Mouse (Mus musculus): ENCODE data around the gene Cntnap5a. TPM values are rescaled to one million over a fixed set of nuclear protein-coding genes. Genes with fewer than 3 reads are reported as not detected.
"Not testable (repeated sequence)": the region's sequence is repeated elsewhere in the genome, so short reads cannot be mapped to it uniquely, and the experiment has no call there.

The Cntnap5a gene
- total RNA-seq, 2 experiments from 2014 or later: 7.9 to 8.3 TPM

DNA sequence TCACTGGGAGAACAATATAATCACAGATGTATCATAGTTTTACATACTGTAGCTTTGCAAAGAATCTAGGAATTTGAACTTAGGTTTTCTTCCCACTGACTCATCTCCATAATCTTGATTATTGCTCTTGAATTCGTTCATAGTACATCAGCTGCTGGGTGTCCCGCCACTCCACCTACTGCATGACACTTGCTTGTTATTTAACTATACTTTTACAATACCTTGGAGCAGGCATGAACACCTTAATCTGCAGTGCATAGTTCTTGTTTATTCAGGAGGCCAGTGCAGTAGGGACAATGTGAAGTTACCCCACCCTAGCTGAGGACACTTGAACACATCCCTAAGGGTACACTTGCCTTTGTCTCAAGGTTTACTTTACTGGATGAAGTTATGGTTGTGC, 352.3 kb downstream of the Cntnap5a start:
- DNase-seq (ENCODE audit: low spot score in 2 of 2): no peak

DNA sequence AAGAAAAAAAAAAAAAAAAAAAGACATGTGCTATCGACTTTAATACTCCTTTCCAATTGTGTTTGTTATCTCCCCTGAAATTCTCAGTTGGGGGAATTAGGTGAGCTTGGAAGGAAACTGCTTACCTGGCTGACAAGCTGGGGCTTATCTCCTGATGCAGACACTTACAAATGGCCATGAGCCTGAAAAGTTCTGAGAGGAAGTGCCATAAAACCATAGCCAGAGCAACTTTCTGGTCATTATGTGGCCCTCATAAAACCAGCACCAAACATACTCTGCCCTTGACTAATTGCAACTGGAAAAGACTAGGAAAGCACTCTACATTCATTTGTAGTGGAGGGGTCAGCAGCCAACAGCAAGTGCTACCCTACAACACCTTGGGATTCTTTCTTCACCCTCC, 359.5 kb downstream of the Cntnap5a start:
- DNase-seq (ENCODE audit: low spot score in 2 of 2): no peak

DNA sequence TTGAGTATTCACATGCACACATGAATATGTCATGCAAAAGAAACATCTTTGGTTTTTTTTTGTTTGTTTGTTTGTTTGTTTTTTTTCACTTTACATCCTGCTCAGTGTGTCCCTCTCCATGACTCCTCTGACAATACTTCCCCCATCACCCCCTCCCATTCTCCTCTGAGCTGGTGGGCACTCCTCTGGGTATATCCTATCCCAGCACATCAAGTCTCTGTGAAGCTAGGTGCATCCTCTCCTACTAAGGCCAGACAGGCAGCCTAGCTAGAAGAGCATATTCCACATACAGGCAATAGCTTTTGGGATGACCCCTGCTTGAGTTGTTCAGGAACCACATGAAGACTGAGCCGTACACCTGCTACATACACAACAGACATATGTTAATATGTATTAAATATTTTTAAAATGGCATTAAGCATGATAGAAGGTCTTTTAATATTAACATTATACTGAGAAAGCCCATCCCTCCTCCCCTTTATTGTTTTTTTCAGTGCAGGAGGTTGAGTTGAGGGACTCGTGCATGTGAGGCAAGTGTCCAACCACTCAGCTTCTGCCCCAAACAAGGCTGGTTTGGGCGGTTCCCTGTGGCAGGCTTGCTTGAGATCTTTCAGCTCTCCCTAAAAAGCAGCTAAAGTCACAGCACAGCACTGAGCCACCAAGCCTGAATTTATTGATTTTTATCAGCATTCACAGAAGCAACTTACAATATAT, 422.6 kb downstream of the Cntnap5a start:
- no peak for DNase-seq (ENCODE audit: low spot score in 2 of 2)

DNA sequence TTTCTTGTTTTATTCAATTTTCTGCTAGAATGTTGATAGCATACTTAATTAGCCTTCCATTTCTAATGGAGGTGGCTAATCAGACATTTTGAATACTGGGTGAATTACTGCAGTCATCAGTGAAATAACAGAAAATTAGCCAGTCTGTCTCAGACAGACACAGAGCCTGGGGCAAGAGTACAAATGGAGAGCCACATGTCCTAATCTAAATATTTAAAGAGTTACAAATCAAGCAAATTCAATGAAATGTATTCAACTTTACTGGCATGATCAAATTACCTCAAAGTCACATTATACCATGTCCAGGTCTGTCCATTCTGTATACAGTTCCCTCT, 423.1 kb downstream of the Cntnap5a start:
- no peak for DNase-seq (ENCODE audit: low spot score in 2 of 2)

DNA sequence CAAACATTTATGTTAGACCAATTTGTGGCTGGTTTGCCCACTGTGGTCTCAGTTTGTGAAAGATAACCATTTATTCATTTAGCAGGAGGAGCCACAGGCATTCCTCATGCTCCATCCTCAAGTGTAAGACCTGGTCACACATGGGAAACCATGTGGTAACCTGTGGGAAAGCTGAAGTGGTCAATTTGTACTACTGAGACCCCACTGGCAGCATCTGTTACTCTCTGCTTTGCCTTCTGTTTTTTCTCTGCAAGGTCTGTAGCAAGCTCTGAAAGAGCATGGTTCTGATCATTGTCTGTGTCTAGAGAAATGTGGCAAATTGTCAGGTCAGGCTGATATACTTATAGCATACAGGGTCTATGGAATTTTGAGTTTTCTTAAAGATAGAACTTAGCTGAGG, 423.8 kb downstream of the Cntnap5a start:
- DNase-seq (ENCODE audit: low spot score in 2 of 2): no peak

DNA sequence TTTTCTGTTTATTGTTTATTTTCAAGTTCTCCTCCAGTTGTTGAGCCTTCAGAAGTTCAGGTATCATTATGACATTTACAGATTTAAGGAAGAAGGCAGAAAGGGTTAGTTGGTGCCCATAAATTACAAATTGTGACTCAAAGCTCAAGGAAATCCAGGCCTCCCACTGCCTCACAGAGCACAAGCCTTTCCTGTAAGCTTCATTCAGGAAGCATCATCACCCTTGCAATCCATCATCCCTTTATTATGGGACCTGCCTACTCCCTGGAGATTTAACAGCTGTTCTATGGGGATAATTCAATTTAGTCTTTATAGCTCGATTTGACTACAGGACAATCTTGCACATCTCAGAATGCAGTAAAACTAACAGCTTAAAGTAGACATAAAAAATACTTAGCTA, 441.2 kb downstream of the Cntnap5a start:
- no peak for DNase-seq (ENCODE audit: low spot score in 2 of 2)

DNA sequence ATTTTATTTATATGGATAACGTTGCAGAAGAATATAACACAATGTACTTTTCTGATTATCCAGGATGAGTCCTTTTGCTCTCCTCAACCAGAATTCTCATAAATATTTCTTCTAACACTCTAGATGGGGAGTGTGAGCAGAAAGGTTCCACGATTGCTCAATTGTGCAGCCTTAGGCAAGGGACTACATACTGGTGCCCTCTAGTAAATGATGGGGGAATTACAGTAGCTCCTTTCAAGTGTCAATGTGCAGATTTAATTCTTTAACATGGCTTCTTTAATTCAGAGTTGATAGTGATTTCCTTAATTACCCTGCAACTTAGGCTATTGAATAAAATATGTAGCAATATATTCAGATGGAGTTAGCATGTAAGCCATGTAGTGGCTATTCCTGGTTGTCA, 442.5 kb downstream of the Cntnap5a start:
- DNase-seq (ENCODE audit: low spot score in 2 of 2): no peak

DNA sequence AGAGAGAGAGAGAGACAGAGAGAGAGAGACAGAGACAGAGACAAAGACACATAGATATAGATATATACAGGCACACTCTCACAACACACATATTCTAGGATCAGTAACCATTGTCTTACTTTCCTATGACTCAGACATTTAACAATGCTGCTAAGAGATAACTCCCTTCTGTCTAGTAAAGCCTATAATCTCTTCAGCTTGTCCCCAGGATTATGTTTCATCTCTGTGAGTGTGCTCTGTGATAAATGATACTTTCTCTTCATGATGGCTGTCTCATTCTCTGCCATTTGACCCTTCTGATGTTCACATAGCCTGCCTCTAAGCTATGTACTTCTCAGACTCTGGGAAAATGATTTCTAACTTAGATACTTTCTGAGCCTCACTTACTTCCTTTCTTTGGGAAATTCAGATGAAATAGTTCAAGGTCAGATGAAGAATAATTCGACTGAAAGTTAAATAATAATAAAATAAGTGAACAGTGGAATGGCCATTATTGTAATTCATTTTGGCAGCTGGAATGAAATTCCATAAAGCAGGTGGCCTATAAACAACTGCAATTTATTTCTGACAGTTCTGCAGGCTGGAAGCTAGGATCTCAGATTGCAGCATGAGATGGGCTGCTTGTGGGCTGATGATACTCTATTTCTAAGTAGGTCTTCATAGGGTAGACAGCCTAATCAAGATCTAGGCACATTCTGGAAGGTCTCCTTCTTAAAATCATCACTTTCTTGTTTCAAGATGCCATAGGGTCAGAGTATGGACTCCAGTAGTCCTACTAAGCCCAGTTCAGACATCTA, 444.1 kb downstream of the Cntnap5a start:
- DNase-seq (ENCODE audit: low spot score in 2 of 2): no peak

DNA sequence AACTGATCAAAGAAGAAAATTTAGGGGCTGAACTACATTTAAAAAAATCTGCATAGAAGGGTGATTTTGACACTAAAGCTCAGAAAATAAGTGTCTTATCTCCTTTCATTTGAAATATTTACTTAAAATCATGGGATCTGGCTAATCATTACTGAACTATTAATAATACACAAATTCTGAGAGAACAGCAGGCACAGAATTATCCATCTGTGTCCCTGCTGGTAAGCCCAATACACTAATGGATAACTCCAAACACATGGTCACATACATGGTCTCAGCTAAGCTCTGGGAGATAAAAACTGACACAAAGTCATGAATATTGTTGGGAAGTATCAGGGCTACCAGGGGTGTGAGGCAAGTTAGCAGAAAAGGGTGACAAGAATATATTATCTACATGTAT, 447.9 kb downstream of the Cntnap5a start:
- no peak for DNase-seq (ENCODE audit: low spot score in 2 of 2)

DNA sequence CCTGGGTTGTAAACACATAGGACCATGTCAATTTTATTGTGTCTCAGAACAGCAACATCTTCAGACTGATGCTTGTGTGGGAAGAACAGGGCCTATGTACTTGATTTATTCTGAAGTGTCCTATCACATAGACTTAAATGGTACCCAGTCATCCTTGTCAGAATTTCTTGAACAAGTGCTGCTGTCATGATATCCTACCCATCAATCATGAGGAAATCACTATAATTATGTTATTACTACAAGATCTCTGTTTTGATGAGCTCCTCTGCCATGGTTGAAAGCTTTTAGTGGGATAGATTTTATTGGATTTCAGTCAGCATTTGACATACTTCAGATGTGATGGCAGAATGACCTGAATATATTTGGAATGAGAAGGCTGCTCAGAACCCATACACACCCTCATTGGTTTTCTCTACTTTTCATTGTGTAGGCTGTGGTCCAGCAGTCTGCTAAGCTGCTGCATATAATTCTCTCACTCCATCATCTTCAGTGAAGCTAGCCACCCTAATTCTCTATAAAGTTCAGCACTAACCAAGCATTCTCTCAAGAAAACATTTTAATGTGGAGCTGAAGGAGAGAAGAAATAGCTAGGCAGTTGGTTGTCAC, 465.3 kb downstream of the Cntnap5a start:
- no peak for DNase-seq (ENCODE audit: low spot score in 2 of 2)

DNA sequence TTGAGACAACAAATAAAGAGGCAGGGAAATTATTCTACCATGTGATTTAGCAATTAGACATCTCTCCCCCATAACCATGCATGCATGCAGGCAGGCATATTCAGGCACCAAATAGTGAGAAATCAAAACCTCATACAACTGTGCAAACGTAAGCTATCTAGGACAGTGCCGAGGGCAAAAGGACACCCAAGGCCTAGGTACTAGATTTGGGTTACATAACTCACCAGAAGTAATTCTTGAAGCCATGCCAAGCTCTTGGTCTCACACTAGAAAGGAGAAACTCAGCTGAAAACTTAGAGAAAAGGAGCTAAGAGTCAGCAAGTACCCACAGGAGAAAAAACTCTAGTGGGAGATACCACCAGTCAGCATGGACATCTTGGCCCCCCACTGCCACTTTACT, 499.9 kb downstream of the Cntnap5a start:
- DNase-seq (ENCODE audit: low spot score in 2 of 2): no peak

DNA sequence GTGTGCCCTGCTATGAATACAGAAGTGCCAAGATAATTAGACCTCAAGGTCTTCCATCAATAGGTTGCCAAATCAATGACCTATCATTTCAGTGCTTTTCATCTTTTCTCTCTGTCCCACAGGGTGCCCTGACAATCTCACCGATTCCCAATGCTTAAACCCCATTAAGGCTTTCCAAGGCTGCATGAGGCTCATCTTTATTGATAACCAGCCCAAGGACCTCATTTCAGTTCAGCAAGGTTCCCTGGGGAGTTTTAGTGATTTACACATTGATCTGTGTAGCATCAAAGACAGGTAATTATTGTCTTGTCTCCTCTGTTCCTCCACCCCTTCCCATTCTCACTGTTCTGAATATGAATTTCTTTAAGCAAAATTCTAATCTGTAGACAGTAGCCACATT, 503.6 kb downstream of the Cntnap5a start:
- DNase-seq (ENCODE audit: low spot score in 2 of 2): not testable (repeated sequence)

DNA sequence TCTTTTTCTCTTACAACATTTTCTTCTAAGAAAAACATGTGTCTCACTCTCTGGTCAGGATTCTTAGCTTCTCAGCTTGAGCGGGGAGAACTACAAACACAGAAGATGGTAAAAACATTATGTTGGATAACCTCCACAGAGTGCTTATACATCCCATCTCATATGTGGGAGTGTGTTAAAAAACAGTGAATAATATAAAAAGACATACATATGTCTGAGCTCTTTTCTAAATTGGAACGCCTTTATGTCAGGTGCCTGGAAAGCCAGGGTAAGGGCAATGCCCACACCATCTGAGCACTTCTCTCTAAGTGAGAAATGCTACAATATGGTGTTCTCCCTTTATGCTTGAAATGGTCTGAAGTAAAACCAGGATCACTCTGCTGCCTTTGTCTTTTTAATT, 507.7 kb downstream of the Cntnap5a start:
- DNase-seq (ENCODE audit: low spot score in 2 of 2): no peak

DNA sequence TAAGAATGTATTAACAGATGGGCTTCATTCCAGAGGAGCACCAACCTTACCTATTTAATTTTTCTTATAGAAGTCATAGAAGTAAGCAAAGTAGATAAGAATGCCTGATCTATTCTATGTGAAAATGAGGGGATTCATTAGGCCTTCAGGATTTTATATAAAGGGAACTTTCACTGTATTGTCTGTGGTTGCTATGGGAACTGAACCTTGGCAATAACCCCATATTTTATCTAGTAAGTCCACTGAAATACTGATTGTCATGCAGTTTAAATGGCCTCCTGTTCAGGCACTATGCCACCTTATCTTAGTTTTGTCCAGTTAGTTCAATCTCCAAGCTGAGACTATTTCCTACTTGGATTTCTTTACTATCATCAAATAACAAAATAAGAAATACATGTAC, 532.3 kb downstream of the Cntnap5a start:
- no peak for DNase-seq (ENCODE audit: low spot score in 2 of 2)

DNA sequence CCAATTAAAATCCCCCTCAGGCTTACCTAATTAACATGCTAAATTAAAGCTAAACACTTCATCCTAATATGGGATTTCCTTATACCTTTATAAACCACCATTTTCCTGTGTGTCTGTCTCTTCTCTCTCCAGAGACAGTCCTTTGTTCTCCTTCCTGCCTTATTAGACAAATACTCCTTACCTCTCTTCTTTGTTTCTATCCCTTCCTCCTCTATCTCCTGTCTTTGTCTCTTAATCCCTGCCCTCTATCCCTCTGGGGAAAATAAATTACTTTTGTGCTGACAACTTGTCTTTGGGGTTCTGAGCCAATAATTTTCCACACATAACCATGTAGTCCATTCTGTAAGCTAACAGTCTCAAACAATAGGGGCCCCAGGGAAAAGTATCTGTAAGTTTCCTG, 556.0 kb downstream of the Cntnap5a start:
- no peak for DNase-seq (ENCODE audit: low spot score in 2 of 2)

DNA sequence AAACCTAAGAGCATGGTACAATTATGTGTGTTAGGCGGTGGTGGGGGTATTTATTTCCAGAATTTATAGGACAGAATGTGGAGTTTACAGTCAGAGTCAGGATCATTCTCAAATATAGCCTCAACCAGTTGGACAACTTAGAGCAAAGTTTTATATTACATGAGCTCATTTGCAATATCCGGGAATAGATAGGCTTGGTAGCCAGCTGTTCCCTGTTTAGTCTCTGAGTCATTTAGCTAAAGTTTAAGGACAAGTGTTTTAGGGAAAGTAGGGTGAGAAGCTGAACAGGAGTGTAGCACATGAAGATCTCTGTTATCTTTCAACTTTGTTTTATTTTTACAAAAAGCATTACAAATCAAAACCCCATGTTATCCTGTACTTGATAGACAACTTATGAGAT, 559.3 kb downstream of the Cntnap5a start:
- no peak for DNase-seq (ENCODE audit: low spot score in 2 of 2)

DNA sequence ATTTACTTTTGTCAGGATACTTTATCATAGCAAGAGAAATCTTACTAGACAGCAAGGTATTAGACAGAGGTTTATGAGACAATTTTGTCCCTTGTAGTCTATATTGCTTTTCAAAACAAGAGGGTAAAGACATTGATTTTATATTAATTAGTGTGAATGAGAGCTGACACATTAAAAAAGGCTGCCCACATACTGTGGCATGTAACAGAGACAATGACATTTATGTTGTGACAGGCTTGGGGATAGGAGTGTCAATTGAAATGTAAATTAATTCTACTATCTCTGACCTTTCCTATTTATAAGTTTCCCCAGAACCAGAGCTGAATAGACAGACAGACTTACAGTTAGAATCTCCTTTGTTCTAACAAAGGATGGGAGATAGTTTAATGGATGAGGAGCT, 596.6 kb downstream of the Cntnap5a start:
- DNase-seq (ENCODE audit: low spot score in 2 of 2): no peak

DNA sequence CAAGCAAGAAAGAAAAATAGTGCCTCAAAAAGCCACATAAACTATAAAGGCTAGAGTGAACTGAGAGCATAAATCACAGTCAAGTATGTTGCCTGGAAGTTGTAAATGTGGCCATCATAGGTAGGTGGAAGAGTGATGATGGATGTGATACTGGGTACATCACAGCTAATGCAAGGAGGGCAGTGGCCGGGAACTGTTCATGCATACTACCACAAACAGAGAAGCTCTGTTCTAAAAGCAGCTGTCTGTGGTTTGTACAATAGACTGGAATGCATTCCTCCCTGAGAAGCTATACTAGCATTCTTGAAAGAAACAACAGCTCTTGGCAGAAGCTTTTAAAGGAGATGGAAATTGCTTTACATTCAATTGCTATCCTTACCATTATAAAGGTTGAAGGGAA, 599.4 kb downstream of the Cntnap5a start:
- DNase-seq (ENCODE audit: low spot score in 2 of 2): no peak

DNA sequence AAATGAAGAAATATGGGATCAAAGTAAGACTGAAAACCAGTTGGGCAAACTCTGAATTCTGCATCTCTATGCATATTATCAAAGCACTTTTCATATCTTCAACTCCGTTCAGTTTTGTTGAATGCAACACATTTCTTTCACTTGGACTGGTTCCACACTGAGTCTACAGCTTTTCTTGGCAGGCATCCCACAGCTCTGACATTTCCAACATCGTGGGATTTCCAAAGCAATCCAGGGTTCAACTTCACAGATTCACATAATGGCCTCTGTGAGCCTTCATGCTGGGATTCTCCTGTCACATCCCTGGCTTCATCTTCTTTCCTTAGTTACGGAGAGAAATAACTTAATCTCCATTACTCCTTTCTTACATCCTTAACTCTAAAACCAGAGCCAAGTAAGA, 622.0 kb downstream of the Cntnap5a start:
- DNase-seq (ENCODE audit: low spot score in 2 of 2): no peak

DNA sequence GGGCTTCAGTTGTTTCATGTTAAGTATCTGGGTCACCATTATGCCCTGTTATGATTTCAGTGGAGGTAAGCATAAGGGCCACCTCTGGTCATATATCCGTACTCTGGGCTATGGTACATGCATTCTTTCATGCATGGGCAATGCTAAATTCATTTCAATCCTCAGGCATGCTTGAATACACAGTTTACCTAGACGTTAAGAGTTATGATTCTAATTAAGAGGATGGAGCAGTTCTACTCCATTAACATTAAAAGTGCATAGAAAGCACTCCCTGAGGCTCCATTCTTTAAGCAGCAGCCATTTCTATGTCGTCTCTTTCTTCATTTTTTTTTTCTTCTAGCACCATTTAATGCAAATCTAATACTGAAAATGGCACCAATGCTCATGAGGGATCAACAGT, 627.0 kb downstream of the Cntnap5a start:
- no peak for DNase-seq (ENCODE audit: low spot score in 2 of 2)

DNA sequence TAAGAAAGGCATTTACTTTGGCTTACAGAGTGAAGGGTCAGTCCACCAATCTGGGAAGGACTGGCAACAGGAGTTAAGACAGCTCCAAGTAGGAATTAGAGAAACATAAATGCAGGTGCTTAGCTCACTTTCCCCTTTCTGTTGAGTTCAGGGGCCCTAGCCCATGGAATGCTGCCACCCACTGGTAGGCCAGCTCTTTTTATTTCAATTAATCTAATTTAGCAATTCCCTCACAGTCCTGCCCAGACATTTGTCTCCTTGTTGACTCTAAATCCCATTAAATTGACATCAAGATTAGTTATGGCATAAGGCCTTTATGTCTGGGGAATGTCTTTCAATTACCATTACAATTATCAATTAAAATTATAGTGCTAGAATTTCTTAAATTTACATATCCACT, 628.7 kb downstream of the Cntnap5a start:
- DNase-seq (ENCODE audit: low spot score in 2 of 2): no peak

DNA sequence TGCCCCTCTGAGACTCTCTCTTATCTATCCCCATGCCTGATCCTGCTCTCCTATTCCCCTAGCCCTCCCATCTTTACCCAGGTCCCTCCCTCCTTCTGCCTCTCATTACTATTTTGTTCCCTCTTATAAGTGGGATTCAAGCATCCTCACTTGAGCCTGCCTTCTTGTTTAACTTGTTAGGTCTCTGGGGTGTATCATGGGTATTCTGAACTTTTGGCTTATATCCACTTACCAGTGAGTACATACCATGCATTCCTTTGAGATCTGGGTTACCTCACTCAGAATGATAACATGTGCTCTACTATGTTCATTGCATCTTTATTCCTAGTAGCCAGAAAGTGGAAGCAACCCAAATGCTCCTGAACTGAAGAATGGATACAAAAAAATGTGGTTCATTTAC, 639.9 kb downstream of the Cntnap5a start:
- DNase-seq (ENCODE audit: low spot score in 2 of 2): no peak

DNA sequence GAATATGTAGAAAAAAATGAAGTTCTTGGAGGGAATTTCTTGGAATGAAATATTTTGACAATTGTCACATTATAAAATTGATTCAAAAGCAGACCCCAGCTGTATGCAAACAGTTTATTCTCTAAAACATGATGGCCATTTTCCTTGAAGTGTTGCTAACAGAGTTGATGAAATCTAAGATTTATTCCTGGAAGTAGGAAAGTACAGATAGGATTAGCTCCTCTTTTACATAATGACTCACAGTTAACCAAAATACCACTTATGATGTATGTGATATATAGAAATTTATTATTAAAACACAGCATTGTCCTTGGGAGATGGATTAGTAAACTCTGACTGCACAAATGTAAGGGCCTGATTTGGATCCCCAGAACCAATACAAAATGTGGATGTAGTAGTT, 669.1 kb downstream of the Cntnap5a start:
- DNase-seq (ENCODE audit: low spot score in 2 of 2): no peak
